8 mouse cellular contexts compared by ENCODE assay signal in the genomic region with DNA sequence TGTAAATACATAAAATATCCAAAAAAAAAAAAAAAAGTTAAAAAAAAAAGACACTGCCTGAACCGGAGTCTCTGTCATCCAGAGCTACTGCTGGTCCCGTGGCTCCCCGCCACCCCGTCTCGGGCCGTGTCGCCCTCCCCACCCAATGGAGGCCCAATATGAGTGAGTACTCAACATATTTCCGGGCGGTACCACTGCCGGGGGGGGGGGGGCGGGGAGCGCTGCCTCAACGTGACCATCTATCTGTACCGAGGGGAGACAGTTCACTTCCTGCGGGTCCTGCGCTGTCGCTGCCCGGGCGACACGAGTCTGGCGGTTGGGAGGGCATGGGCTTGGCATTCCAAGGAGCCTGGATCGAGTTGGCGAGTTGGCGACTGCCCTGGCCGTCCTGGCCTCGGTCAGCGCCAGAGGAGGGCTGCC. TPM values are rescaled to one million over a fixed set of nuclear protein-coding genes. Genes with fewer than 3 reads are reported as not detected.
DNase-seq lines count a peak whose midpoint lies in the region; ATAC-seq lines count a peak whose summit lies in the region.

No protein-coding gene starts in this region.

- peaks cover 5% of the 10 kb centered on the region; the same call in 1 of the 2 replicates for H3K4me1 ChIP-seq in lung, embryonic 15.5 days
- no peaks in the 10 kb centered on the region for H3K4me1 ChIP-seq in intestine, embryonic 16.5 days (ENCODE audit: control insufficient read depth, insufficient read depth, low read length)
- H3K4me1 ChIP-seq in midbrain, embryonic 15.5 days: no peaks in the 10 kb centered on the region

- no peaks in the 10 kb centered on the region for H3K36me3 ChIP-seq in lung, embryonic 15.5 days
- no peaks in the 10 kb centered on the region for H3K36me3 ChIP-seq in intestine, embryonic 16.5 days (ENCODE audit: control insufficient read depth, insufficient read depth, low read length)
- no peaks in the 10 kb centered on the region for H3K36me3 ChIP-seq in midbrain, embryonic 15.5 days (replicated peaks)

- no peaks in the 10 kb centered on the region for H3K9me3 ChIP-seq in lung, embryonic 15.5 days
- H3K9me3 ChIP-seq in intestine, embryonic 16.5 days (ENCODE audit: control insufficient read depth, low read length): no peaks in the 10 kb centered on the region
- H3K9me3 ChIP-seq in midbrain, embryonic 15.5 days: no peaks in the 10 kb centered on the region

- WGBS in lung, embryonic 15.5 days: 18% methylated on average over 25 of the region's 27 CpGs
- 17% methylated on average over 24 of the region's 27 CpGs for WGBS in intestine, embryonic 16.5 days
- WGBS in midbrain, embryonic 15.5 days: 29% methylated on average over 26 of the region's 27 CpGs

- peak overlapping the region; percentile 13; the same call in 1 of the 2 replicates for H3K9ac ChIP-seq in lung, embryonic 15.5 days
- peak overlapping the region; percentile 53 for H3K9ac ChIP-seq in intestine, embryonic 16.5 days (ENCODE audit: low read depth, low read length)
- H3K9ac ChIP-seq in midbrain, embryonic 15.5 days: no peak overlapping the region

- H3K27me3 ChIP-seq in lung, embryonic 15.5 days: no peaks in the 10 kb centered on the region
- no peaks in the 10 kb centered on the region for H3K27me3 ChIP-seq in intestine, embryonic 16.5 days (replicated peaks; ENCODE audit: control insufficient read depth, insufficient read depth, low read length)
- no peaks in the 10 kb centered on the region for H3K27me3 ChIP-seq in midbrain, embryonic 15.5 days (replicated peaks)

- no peak overlapping the region for H3K27ac ChIP-seq in lung, embryonic 15.5 days
- H3K27ac ChIP-seq in intestine, embryonic 16.5 days (ENCODE audit: low read length): no peak overlapping the region
- no peak overlapping the region for H3K27ac ChIP-seq in midbrain, embryonic 15.5 days

- peak; percentile 55; the same call in 1 of the 2 replicates for ATAC-seq in lung, embryonic 15.5 days (ENCODE audit: borderline replicate concordance, extremely low read depth, low FRiP score, low TSS enrichment)
- ATAC-seq in intestine, embryonic 16.5 days: peak; percentile 36; the same call in 1 of the 2 replicates
- peak; percentile 42; the same call in 1 of the 2 replicates for ATAC-seq in midbrain, embryonic 15.5 days (replicated peaks)

- DNase-seq in adrenal gland, postnatal 14 days: peak; percentile 22
- no peak for DNase-seq in adrenal gland, adult 2 months
- DNase-seq in lung, postnatal 14 days: no peak
- no peak for DNase-seq in ovary, adult 18-20 months (ENCODE audit: low spot score)
- no peak for DNase-seq in cerebellum, adult 11-12 months

- peak overlapping the region; percentile 76 for H3K4me2 ChIP-seq in lung, embryonic 15.5 days
- peak overlapping the region; percentile 69 for H3K4me2 ChIP-seq in intestine, embryonic 16.5 days (ENCODE audit: low read depth, low read length)
- H3K4me2 ChIP-seq in midbrain, embryonic 15.5 days: peak overlapping the region; percentile 60

- peak overlapping the region; percentile 36 for H3K4me3 ChIP-seq in lung, embryonic 15.5 days
- H3K4me3 ChIP-seq in intestine, embryonic 16.5 days (ENCODE audit: low read length): peak overlapping the region; percentile 39
- peak overlapping the region; percentile 35 for H3K4me3 ChIP-seq in midbrain, embryonic 15.5 days

RNA-seq across cellular contexts. Expression of a gene that starts 15.7 kb away (rescaled TPM):
- 1.4 and 1.6 TPM in 2 replicates for total RNA-seq in adrenal gland, postnatal 14 days (2021)
- total RNA-seq in adrenal gland, adult 2 months (2021): under 1 TPM; 0.52 to 0.73 TPM
- polyA plus RNA-seq in adrenal gland, adult 2 months (2012; rRNA removed): 0.49 and 0.67 TPM in 2 replicates
- 2.6 and 3.0 TPM in 2 replicates for polyA plus RNA-seq in lung, embryonic 15.5 days (2015; fragmentation: Nextera tagmentation; extraction: Ambion mirVana)
- 1.6 and 1.9 TPM in 2 replicates for polyA plus RNA-seq in intestine, embryonic 16.5 days (2015; fragmentation: Nextera tagmentation; extraction: Ambion mirVana)
- polyA plus RNA-seq in midbrain, embryonic 15.5 days (2015; fragmentation: Nextera tagmentation; extraction: Ambion mirVana): 0.68 and 0.80 TPM in 2 replicates

RNA-seq across cellular contexts. Expression of a gene that starts 20.6 kb away (rescaled TPM):
- 27.8 and 29.5 TPM in 2 replicates for total RNA-seq in adrenal gland, postnatal 14 days (2021)
- 10 to 100 TPM; 26.6 to 27.7 TPM for total RNA-seq in adrenal gland, adult 2 months (2021)
- polyA plus RNA-seq in adrenal gland, adult 2 months (2012; rRNA removed): 57.4 and 76.5 TPM in 2 replicates
- 21.0 and 24.3 TPM in 2 replicates for polyA plus RNA-seq in lung, embryonic 15.5 days (2015; fragmentation: Nextera tagmentation; extraction: Ambion mirVana)
- polyA plus RNA-seq in intestine, embryonic 16.5 days (2015; fragmentation: Nextera tagmentation; extraction: Ambion mirVana): 25.0 and 27.0 TPM in 2 replicates
- polyA plus RNA-seq in midbrain, embryonic 15.5 days (2015; fragmentation: Nextera tagmentation; extraction: Ambion mirVana): 28.8 and 30.8 TPM in 2 replicates

RNA-seq across cellular contexts. Expression of a gene that starts 21.2 kb away (rescaled TPM):
- 0.56 TPM in 1 of 2 replicates, not detected in the other for total RNA-seq in adrenal gland, postnatal 14 days (2021)
- not detected for total RNA-seq in adrenal gland, adult 2 months (2021)
- 0.95 and 1.5 TPM in 2 replicates for polyA plus RNA-seq in adrenal gland, adult 2 months (2012; rRNA removed)
- polyA plus RNA-seq in lung, embryonic 15.5 days (2015; fragmentation: Nextera tagmentation; extraction: Ambion mirVana): 0.56 and 0.94 TPM in 2 replicates
- 0.24 and 0.48 TPM in 2 replicates for polyA plus RNA-seq in intestine, embryonic 16.5 days (2015; fragmentation: Nextera tagmentation; extraction: Ambion mirVana)
- 2.2 and 2.4 TPM in 2 replicates for polyA plus RNA-seq in midbrain, embryonic 15.5 days (2015; fragmentation: Nextera tagmentation; extraction: Ambion mirVana)

RNA-seq across cellular contexts. Expression of a gene that starts 31.8 kb away (rescaled TPM):
- 0.15 TPM in 1 of 2 replicates, not detected in the other for total RNA-seq in adrenal gland, postnatal 14 days (2021)
- total RNA-seq in adrenal gland, adult 2 months (2021): not detected
- 0.06 TPM in 1 of 2 replicates, not detected in the other for polyA plus RNA-seq in adrenal gland, adult 2 months (2012; rRNA removed)
- 0.16 and 0.17 TPM in 2 replicates for polyA plus RNA-seq in lung, embryonic 15.5 days (2015; fragmentation: Nextera tagmentation; extraction: Ambion mirVana)
- polyA plus RNA-seq in intestine, embryonic 16.5 days (2015; fragmentation: Nextera tagmentation; extraction: Ambion mirVana): 0.13 and 0.28 TPM in 2 replicates
- polyA plus RNA-seq in midbrain, embryonic 15.5 days (2015; fragmentation: Nextera tagmentation; extraction: Ambion mirVana): 0.41 and 0.47 TPM in 2 replicates

RNA-seq across cellular contexts. Expression of a gene that starts 48.8 kb away (rescaled TPM):
- total RNA-seq in adrenal gland, postnatal 14 days (2021): not detected in 2 replicates
- not detected for total RNA-seq in adrenal gland, adult 2 months (2021)
- 0.08 TPM in 1 of 2 replicates, not detected in the other for polyA plus RNA-seq in adrenal gland, adult 2 months (2012; rRNA removed)
- 2.9 and 3.0 TPM in 2 replicates for polyA plus RNA-seq in lung, embryonic 15.5 days (2015; fragmentation: Nextera tagmentation; extraction: Ambion mirVana)
- 0.26 and 0.39 TPM in 2 replicates for polyA plus RNA-seq in intestine, embryonic 16.5 days (2015; fragmentation: Nextera tagmentation; extraction: Ambion mirVana)
- polyA plus RNA-seq in midbrain, embryonic 15.5 days (2015; fragmentation: Nextera tagmentation; extraction: Ambion mirVana): 6.3 and 6.5 TPM in 2 replicates
